Mouse (Mus musculus) G1E (cell line): Measurements from ENCODE around the gene Dok5. TPM values are rescaled to one million over a fixed set of nuclear protein-coding genes. Genes with fewer than 3 reads are reported as not detected.

Experiments
- ATAC-seq: 2 replicates; pipeline ENCODE4 v1.8.0; 2016; ENCODE audit warnings: mild to moderate bottlenecking; ENCODE audit not compliant: insufficient number of reproducible peaks, poor library complexity, low FRiP score, severe bottlenecking; ENCODE audit errors: extremely low read depth
- DNase-seq: peaks from one replicate; pipeline ENCODE4 v3.0.0; 2012; ENCODE audit warnings: low spot score
- H3K27me3 ChIP-seq: 2 replicates; pipeline ENCODE4 v1.6.1; 2012; ENCODE audit warnings: mild to moderate bottlenecking, low read length, inconsistent platforms; ENCODE audit not compliant: insufficient read depth
- H3K36me3 ChIP-seq: replicated peaks from 2 replicates; pipeline ENCODE3; 2012; ENCODE audit warnings: mild to moderate bottlenecking, inconsistent platforms
- H3K4me1 ChIP-seq: 2 replicates; pipeline ENCODE4 v1.6.1; 2012; ENCODE audit warnings: low read depth, low read length, inconsistent platforms, mixed read lengths; ENCODE audit not compliant: insufficient read depth
- H3K4me3 ChIP-seq: 2 replicates; pipeline ENCODE4 v1.5.1; 2012; ENCODE audit warnings: low read depth, mild to moderate bottlenecking, inconsistent platforms, low read length, moderate library complexity, mixed read lengths
- H3K9me3 ChIP-seq: replicated peaks from 2 replicates; pipeline ENCODE4 v1.6.1; 2012; ENCODE audit warnings: inconsistent platforms
- CTCF ChIP-seq: IDR thresholded peaks from 2 replicates; pipeline ENCODE4 v1.5.1; 2012; ENCODE audit warnings: low read depth, low read length, inconsistent platforms, mixed read lengths
- GATA1 ChIP-seq: IDR thresholded peaks from 2 replicates; pipeline ENCODE4 v1.6.1; 2012; ENCODE audit warnings: borderline replicate concordance, low read length, inconsistent platforms, mixed read lengths
- GATA2 ChIP-seq: IDR thresholded peaks from 2 replicates; pipeline ENCODE4 v1.6.1; 2012; ENCODE audit warnings: low read depth, low read length, inconsistent platforms, borderline replicate concordance
- POLR2AphosphoS5 ChIP-seq: IDR thresholded peaks from 2 replicates; pipeline ENCODE4 v1.6.1; 2012; ENCODE audit warnings: low read depth, low read length, inconsistent platforms; ENCODE audit not compliant: insufficient replicate concordance
- TAL1 ChIP-seq: conservative IDR thresholded peaks from 2 replicates; pipeline ENCODE4 v1.6.1; 2012; ENCODE audit warnings: low read depth, low read length, inconsistent platforms, mixed read lengths
- polyA plus RNA-seq: library from polyadenylated mRNA; stranded (reverse); fragments of >175 nt; gene quantifications from 2 replicates; pipeline ENCODE4 v1.2.3, GENCODE M21; 2012
- total RNA-seq, 2 experiments: library from RNA; stranded (forward) in 1 of 2; stranded (reverse) in 1 of 2; fragments of 200-1000 nt in 1 of 2; fragments of >200 nt in 1 of 2; fragmentation: Nextera tagmentation in 1 of 2; gene quantifications; 2 replicates each; pipeline ENCODE4 v1.2.3; 2014 to 2017

The Dok5 gene
- total and polyA plus RNA-seq, 3 experiments, result 0.11 TPM; not detected in 2

GRCm38 (mm10) chr2:170752191-170752850 is 20.7 kb downstream of the Dok5 start:
- ATAC-seq (no peak), DNase-seq (no peak)
- peaks cover 84% of the 10 kb centered on the region for H3K9me3 ChIP-seq
- H3K36me3 ChIP-seq, result no peaks in the 10 kb centered on the region
- H3K4me3 ChIP-seq, result no peak overlapping the region
- H3K27me3 ChIP-seq, result no peaks in the 10 kb centered on the region
- H3K4me1 ChIP-seq, result no peaks in the 10 kb centered on the region
- TF ChIP-seq GATA1, result no peak
- TF ChIP-seq POLR2AphosphoS5, result no peak
- TF ChIP-seq TAL1, result no peak
- no peak for TF ChIP-seq CTCF
- TF ChIP-seq GATA2, result no peak

- H3K27me3 ChIP-seq, result no peaks in the 10 kb centered on the region
- H3K36me3 ChIP-seq, result no peaks in the 10 kb centered on the region
- no peak for DNase-seq
- no peak overlapping the region for H3K4me3 ChIP-seq
- no peaks in the 10 kb centered on the region for H3K4me1 ChIP-seq
- TF ChIP-seq TAL1 (no peak), CTCF (no peak), POLR2AphosphoS5 (no peak), GATA2 (no peak), GATA1 (no peak)
- peaks cover 90% of the 10 kb centered on the region for H3K9me3 ChIP-seq
- ATAC-seq, result no peak
Measured at GRCm38 (mm10) chr2:170755817-170756216, 24.2 kb downstream of the Dok5 start.

- TF ChIP-seq GATA1 (no peak), CTCF (no peak), GATA2 (no peak), TAL1 (no peak), POLR2AphosphoS5 (no peak)
- no peaks in the 10 kb centered on the region for H3K27me3 ChIP-seq
- DNase-seq (no peak), ATAC-seq (no peak)
- no peak overlapping the region for H3K4me3 ChIP-seq
- H3K9me3 ChIP-seq, result peaks cover 87% of the 10 kb centered on the region
- no peaks in the 10 kb centered on the region for H3K36me3 ChIP-seq
- no peaks in the 10 kb centered on the region for H3K4me1 ChIP-seq
Measured at GRCm38 (mm10) chr2:170756667-170757066, 25.1 kb downstream of the Dok5 start.

- ATAC-seq, result no peak
Measured at GRCm38 (mm10) chr2:170757228-170757875, 25.7 kb downstream of the Dok5 start.

GRCm38 (mm10) chr2:170758201-170758600 is 26.6 kb downstream of the Dok5 start:
- H3K4me1 ChIP-seq, result no peaks in the 10 kb centered on the region
- ATAC-seq (no peak), DNase-seq (no peak)
- no peak overlapping the region for H3K4me3 ChIP-seq
- H3K9me3 ChIP-seq, result peaks cover 81% of the 10 kb centered on the region
- H3K27me3 ChIP-seq, result no peaks in the 10 kb centered on the region
- TF ChIP-seq TAL1, result no peak
- no peak for TF ChIP-seq CTCF
- no peak for TF ChIP-seq GATA1
- TF ChIP-seq GATA2, result no peak
- no peak for TF ChIP-seq POLR2AphosphoS5
- no peaks in the 10 kb centered on the region for H3K36me3 ChIP-seq

More at GRCm38 (mm10) chr2:170757228-170757875, 25.7 kb downstream of the Dok5 start:
- DNase-seq, result no peak
- TF ChIP-seq POLR2AphosphoS5, result no peak
- TF ChIP-seq TAL1, result no peak
- TF ChIP-seq CTCF, result no peak
- TF ChIP-seq GATA1, result no peak
- no peak for TF ChIP-seq GATA2
- H3K36me3 ChIP-seq, result no peaks in the 10 kb centered on the region
- no peaks in the 10 kb centered on the region for H3K27me3 ChIP-seq
- no peaks in the 10 kb centered on the region for H3K4me1 ChIP-seq
- H3K9me3 ChIP-seq, result peaks cover 85% of the 10 kb centered on the region
- H3K4me3 ChIP-seq, result no peak overlapping the region

GRCm38 (mm10) chr2:170764704-170765103 is 33.1 kb downstream of the Dok5 start:
- DNase-seq (no peak), ATAC-seq (no peak)
- Histone ChIP-seq H3K27me3 (no peaks in the 10 kb centered on the region), H3K4me3 (no peak overlapping the region), H3K9me3 (peaks cover 75% of the 10 kb centered on the region), H3K36me3 (no peaks in the 10 kb centered on the region), H3K4me1 (no peaks in the 10 kb centered on the region)
- no peak for TF ChIP-seq POLR2AphosphoS5
